Mouse (Mus musculus): ENCODE measurements around the gene Spire2.

GRCm38 (mm10) chr8:123318467-123318911 lies 14.0 kb upstream of the Spire2 start, which contains the start of gene Fanca:
- no peak for TF ChIP-seq GATA1 (IDR thresholded peaks at IDR 0.05; ENCODE audit: borderline replicate concordance, low read length)
- TF ChIP-seq FLI1 (IDR thresholded peaks at IDR 0.05; ENCODE audit: low read length): no peak
